In genomic region chr9:95597466-95598178, GRCm38 (mm10) we compare ENCODE assay signal across 9 mouse cellular contexts. TPM values are rescaled to one million over a fixed set of nuclear protein-coding genes. Genes with fewer than 3 reads are reported as not detected.
DNase-seq lines count a peak whose midpoint lies in the region; ATAC-seq lines count a peak whose summit lies in the region.
"Had no signal": no experiment of that assay in that cellular context is flagged by ENCODE, and none has a peak within 500 bp of the region (broad histone marks: within the 10 kb centered on the region; RNA-seq: fewer than 3 reads in every experiment).

No protein-coding gene starts in this region.

- no peak overlapping the region for H3K9ac ChIP-seq in embryonic facial prominence, embryonic 12.5 days
- H3K9ac ChIP-seq in kidney, embryonic 15.5 days: no peak overlapping the region
- no peak overlapping the region for H3K9ac ChIP-seq in embryonic facial prominence, embryonic 15.5 days
- H3K9ac ChIP-seq in limb, embryonic 15.5 days: no peak overlapping the region

- no peak for ATAC-seq in embryonic facial prominence, embryonic 12.5 days (ENCODE audit: insufficient number of reproducible peaks, insufficient read depth, low FRiP score, low TSS enrichment)
- ATAC-seq in kidney, embryonic 15.5 days (replicated peaks; ENCODE audit: low FRiP score): no peak
- no peak for ATAC-seq in embryonic facial prominence, embryonic 15.5 days (ENCODE audit: insufficient number of reproducible peaks, low FRiP score, low TSS enrichment, low read depth)
- ATAC-seq in limb, embryonic 15.5 days (ENCODE audit: insufficient number of reproducible peaks, low FRiP score, low TSS enrichment, low read depth): no peak

- no peak for DNase-seq in embryonic facial prominence, embryonic 10.5 days (ENCODE audit: low spot score)
- no peak for DNase-seq in kidney, adult 18-20 months
- DNase-seq in urinary bladder, postnatal 25 days (ENCODE audit: low spot score): no peak
- no peak for DNase-seq in layer of hippocampus, postnatal 25 days (ENCODE audit: extremely low spot score in 1 of 2, low spot score in 1 of 2)
- DNase-seq: adrenal gland, adult 8-10 months had no signal

- no peaks in the 10 kb centered on the region for H3K36me3 ChIP-seq in embryonic facial prominence, embryonic 12.5 days
- no peaks in the 10 kb centered on the region for H3K36me3 ChIP-seq in embryonic facial prominence, embryonic 10.5 days (replicated peaks)
- H3K36me3 ChIP-seq in kidney, embryonic 15.5 days: no peaks in the 10 kb centered on the region
- H3K36me3 ChIP-seq in embryonic facial prominence, embryonic 15.5 days: no peaks in the 10 kb centered on the region
- H3K36me3 ChIP-seq in limb, embryonic 15.5 days: no peaks in the 10 kb centered on the region

- no peak overlapping the region for H3K27ac ChIP-seq in embryonic facial prominence, embryonic 12.5 days
- H3K27ac ChIP-seq in embryonic facial prominence, embryonic 10.5 days (replicated peaks): no peak overlapping the region
- H3K27ac ChIP-seq in kidney, embryonic 15.5 days: no peak overlapping the region
- no peak overlapping the region for H3K27ac ChIP-seq in embryonic facial prominence, embryonic 15.5 days (replicated peaks)
- no peak overlapping the region for H3K27ac ChIP-seq in limb, embryonic 15.5 days

- H3K9me3 ChIP-seq in embryonic facial prominence, embryonic 12.5 days: no peaks in the 10 kb centered on the region
- H3K9me3 ChIP-seq in embryonic facial prominence, embryonic 10.5 days: 0 out of 2 replicates have a peak, but pooled peaks cover 2% of the 10 kb centered on the region
- no peaks in the 10 kb centered on the region for H3K9me3 ChIP-seq in kidney, embryonic 15.5 days (replicated peaks)
- H3K9me3 ChIP-seq in embryonic facial prominence, embryonic 15.5 days (replicated peaks): no peaks in the 10 kb centered on the region
- no peaks in the 10 kb centered on the region for H3K9me3 ChIP-seq in limb, embryonic 15.5 days

- H3K4me1 ChIP-seq in embryonic facial prominence, embryonic 12.5 days: no peaks in the 10 kb centered on the region
- H3K4me1 ChIP-seq in embryonic facial prominence, embryonic 10.5 days: peaks cover 9% of the 10 kb centered on the region
- peaks cover 5% of the 10 kb centered on the region; the same call in 1 of the 2 replicates for H3K4me1 ChIP-seq in kidney, embryonic 15.5 days
- no peaks in the 10 kb centered on the region for H3K4me1 ChIP-seq in embryonic facial prominence, embryonic 15.5 days
- H3K4me1 ChIP-seq in limb, embryonic 15.5 days: no peaks in the 10 kb centered on the region

- H3K4me3 ChIP-seq in embryonic facial prominence, embryonic 12.5 days: 0 out of 2 replicates have a peak overlapping the region, but pooled peaks have one; percentile 4
- H3K4me3 ChIP-seq in embryonic facial prominence, embryonic 10.5 days: no peak overlapping the region
- H3K4me3 ChIP-seq in kidney, embryonic 15.5 days (replicated peaks): 0 out of 2 replicates have a peak overlapping the region, but pooled peaks have one; percentile 10
- peak overlapping the region; percentile 7; the same call in 1 of the 2 replicates for H3K4me3 ChIP-seq in embryonic facial prominence, embryonic 15.5 days (replicated peaks)
- H3K4me3 ChIP-seq in limb, embryonic 15.5 days: no peak overlapping the region

- no peaks in the 10 kb centered on the region for H3K27me3 ChIP-seq in embryonic facial prominence, embryonic 12.5 days
- peaks cover 10% of the 10 kb centered on the region; the same call in 1 of the 2 replicates for H3K27me3 ChIP-seq in embryonic facial prominence, embryonic 10.5 days (replicated peaks; ENCODE audit: low read depth, poor library complexity, severe bottlenecking)
- H3K27me3 ChIP-seq in kidney, embryonic 15.5 days: peaks cover 8% of the 10 kb centered on the region
- no peaks in the 10 kb centered on the region for H3K27me3 ChIP-seq in embryonic facial prominence, embryonic 15.5 days
- no peaks in the 10 kb centered on the region for H3K27me3 ChIP-seq in limb, embryonic 15.5 days

- peak overlapping the region; percentile 32 for H3K4me2 ChIP-seq in embryonic facial prominence, embryonic 12.5 days (replicated peaks)
- H3K4me2 ChIP-seq in kidney, embryonic 15.5 days: peak overlapping the region; percentile 47
- H3K4me2 ChIP-seq in embryonic facial prominence, embryonic 15.5 days (replicated peaks): peak overlapping the region; percentile 36
- 0 out of 2 replicates have a peak overlapping the region, but pooled peaks have one; percentile 1 for H3K4me2 ChIP-seq in limb, embryonic 15.5 days

- WGBS in embryonic facial prominence, embryonic 12.5 days: 33% methylated on average over 13 of the region's 13 CpGs
- WGBS in embryonic facial prominence, embryonic 10.5 days: 48% methylated on average over 13 of the region's 13 CpGs
- WGBS in kidney, embryonic 15.5 days: 36% methylated on average over 13 of the region's 13 CpGs
- 31% methylated on average over 13 of the region's 13 CpGs for WGBS in embryonic facial prominence, embryonic 15.5 days
- WGBS in limb, embryonic 15.5 days: 34% methylated on average over 13 of the region's 13 CpGs

RNA-seq across cellular contexts. Expression of gene Paqr9, which starts 38.2 kb away (rescaled TPM):
- 0.45 and 0.62 TPM in 2 replicates for polyA plus RNA-seq in embryonic facial prominence, embryonic 12.5 days (2016; fragmentation: Nextera tagmentation; extraction: Ambion mirVana)
- polyA plus RNA-seq in embryonic facial prominence, embryonic 10.5 days (2016; fragmentation: Nextera tagmentation; extraction: Ambion mirVana): 0.16 and 0.19 TPM in 2 replicates
- polyA plus RNA-seq in kidney, embryonic 15.5 days (2015; fragmentation: Nextera tagmentation; extraction: Ambion mirVana): 0.95 and 1.1 TPM in 2 replicates
- 0.23 and 0.24 TPM in 2 replicates for polyA plus RNA-seq in embryonic facial prominence, embryonic 15.5 days (2015; fragmentation: Nextera tagmentation; extraction: Ambion mirVana)
- 0.11 and 0.15 TPM in 2 replicates for polyA plus RNA-seq in limb, embryonic 15.5 days (2015; fragmentation: Nextera tagmentation; extraction: Ambion mirVana)
- 10 to 100 TPM; 51.9 to 53.2 TPM for total RNA-seq in layer of hippocampus, postnatal 25 days (2021)

RNA-seq across cellular contexts. Expression of gene Pcolce2, which starts 39.8 kb away (rescaled TPM):
- 6.7 and 8.8 TPM in 2 replicates for polyA plus RNA-seq in embryonic facial prominence, embryonic 12.5 days (2016; fragmentation: Nextera tagmentation; extraction: Ambion mirVana)
- 4.5 and 5.5 TPM in 2 replicates for polyA plus RNA-seq in embryonic facial prominence, embryonic 10.5 days (2016; fragmentation: Nextera tagmentation; extraction: Ambion mirVana)
- 1.2 and 3.1 TPM in 2 replicates for polyA plus RNA-seq in kidney, embryonic 15.5 days (2015; fragmentation: Nextera tagmentation; extraction: Ambion mirVana)
- 8.7 and 11.8 TPM in 2 replicates for polyA plus RNA-seq in embryonic facial prominence, embryonic 15.5 days (2015; fragmentation: Nextera tagmentation; extraction: Ambion mirVana)
- polyA plus RNA-seq in limb, embryonic 15.5 days (2015; fragmentation: Nextera tagmentation; extraction: Ambion mirVana): 23.7 and 26.5 TPM in 2 replicates
- total RNA-seq in layer of hippocampus, postnatal 25 days (2021): 1 to 10 TPM; 1.7 to 1.9 TPM

Comparison
In these comparisons a context has a peak if more than half of its experiments do, and no peak if none do; other contexts are left out.
1. H3K4me3 ChIP-seq: peak in embryonic facial prominence, embryonic 12.5 days (single experiment), kidney, embryonic 15.5 days (single experiment) and embryonic facial prominence, embryonic 15.5 days (single experiment); none in embryonic facial prominence, embryonic 10.5 days (single experiment) and limb, embryonic 15.5 days (single experiment).
2. Peak in every context shown above with its lines, with median percentiles within 50 percentile points of each other: H3K4me2 ChIP-seq.